Mouse (Mus musculus) cerebellum, adult 11 months (tissue): ENCODE measurements around the gene Vrk1.

Source experiments
- DNase-seq: peaks from one replicate; pipeline ENCODE4 v3.0.0; 2022

The Vrk1 gene

GRCm38 (mm10) chr12:106055799-106056198, 45.8 kb downstream of the Vrk1 start:
- DNase-seq, result peak; percentile 78

GRCm38 (mm10) chr12:106059873-106060573, 50.0 kb downstream of the Vrk1 start:
- no peak for DNase-seq

- DNase-seq, result no peak
Measured at GRCm38 (mm10) chr12:106070434-106071155, 60.6 kb downstream of the Vrk1 start.

GRCm38 (mm10) chr12:106071575-106072166, 61.6 kb downstream of the Vrk1 start:
- no peak for DNase-seq

- no peak for DNase-seq
Measured at GRCm38 (mm10) chr12:106074371-106075155, 64.5 kb downstream of the Vrk1 start.

- no peak for DNase-seq
Measured at GRCm38 (mm10) chr12:106076131-106076530, 66.1 kb downstream of the Vrk1 start.

- no peak for DNase-seq
Measured at GRCm38 (mm10) chr12:106080511-106080910, 70.5 kb downstream of the Vrk1 start.

GRCm38 (mm10) chr12:106080945-106081747, 71.1 kb downstream of the Vrk1 start:
- peak; percentile 43 for DNase-seq

- no peak for DNase-seq
Measured at GRCm38 (mm10) chr12:106081748-106082140, 71.7 kb downstream of the Vrk1 start.

- DNase-seq, result no peak
Measured at GRCm38 (mm10) chr12:106082191-106082957, 72.3 kb downstream of the Vrk1 start.

- DNase-seq, result no peak
Measured at GRCm38 (mm10) chr12:106082958-106083381, 72.9 kb downstream of the Vrk1 start.

GRCm38 (mm10) chr12:106084126-106084525, 74.1 kb downstream of the Vrk1 start:
- DNase-seq, result no peak

GRCm38 (mm10) chr12:106094827-106095226, 84.8 kb downstream of the Vrk1 start:
- DNase-seq, result no peak

GRCm38 (mm10) chr12:106102003-106102402, 92.0 kb downstream of the Vrk1 start:
- DNase-seq, result no peak

GRCm38 (mm10) chr12:106102726-106103643, 93.0 kb downstream of the Vrk1 start:
- no peak for DNase-seq

GRCm38 (mm10) chr12:106107272-106107671, 97.2 kb downstream of the Vrk1 start:
- DNase-seq, result no peak

- no peak for DNase-seq
Measured at GRCm38 (mm10) chr12:106115070-106115891, 105.3 kb downstream of the Vrk1 start.

GRCm38 (mm10) chr12:106115892-106116206, 105.8 kb downstream of the Vrk1 start:
- DNase-seq, result peak; percentile 8

GRCm38 (mm10) chr12:106123276-106123675, 113.2 kb downstream of the Vrk1 start:
- DNase-seq, result peak; percentile 30

- DNase-seq, result no peak
Measured at GRCm38 (mm10) chr12:106124581-106124980, 114.6 kb downstream of the Vrk1 start.
